Mouse (Mus musculus) heart, adult 2 months (tissue): ENCODE results near the gene Gpr55. TPM values are rescaled to one million over a fixed set of nuclear protein-coding genes. Genes with fewer than 3 reads are reported as not detected.

Experiments used
- DNase-seq, 2 experiments: peaks; one replicate each; pipeline ENCODE4 v3.0.0; 2021
- H3K27ac ChIP-seq: fragments of 200-600 bp; 2 replicates; pipeline ENCODE4 v1.8.1; 2022
- H3K27me3 ChIP-seq: fragments of 200-500 bp; 2 replicates; pipeline ENCODE4 v1.6.1; 2012; ENCODE audit warnings: mild to moderate bottlenecking, low read length, inconsistent platforms, mixed read lengths; ENCODE audit not compliant: control insufficient read depth, insufficient read depth
- H3K36me3 ChIP-seq: fragments of 200-500 bp; 2 replicates; pipeline ENCODE4 v1.6.1; 2012; ENCODE audit warnings: low read length, inconsistent platforms; ENCODE audit not compliant: control insufficient read depth, insufficient read depth
- H3K4me1 ChIP-seq: fragments of 200-500 bp; 2 replicates; pipeline ENCODE4 v1.6.1; 2011; ENCODE audit warnings: low read length; ENCODE audit not compliant: control insufficient read depth, insufficient read depth
- H3K4me3 ChIP-seq: fragments of 200-600 bp; 2 replicates; pipeline ENCODE4 v1.8.1; 2022
- H3K79me2 ChIP-seq: fragments of 200-500 bp; replicated peaks from 2 replicates; pipeline ENCODE4 v1.6.1; 2012; ENCODE audit warnings: mild to moderate bottlenecking, inconsistent platforms, low read length, moderate library complexity, mixed read lengths; ENCODE audit not compliant: control insufficient read depth, insufficient read depth
- H3K9ac ChIP-seq: fragments of 200-500 bp; 2 replicates; pipeline ENCODE4 v1.6.1; 2012; ENCODE audit warnings: low read depth, mild to moderate bottlenecking, control low read depth, inconsistent platforms, low read length, mixed read lengths
- CTCF ChIP-seq: fragments of 200-600 bp; IDR thresholded peaks from 2 replicates; pipeline ENCODE4 v1.8.1; 2022; ENCODE audit warnings: antibody characterized with exemption, mild to moderate bottlenecking, moderate library complexity
- EP300 ChIP-seq: fragments of 200-500 bp; IDR thresholded peaks from 2 replicates; pipeline ENCODE4 v1.6.1; 2011; ENCODE audit warnings: low read depth, low read length, control low read depth; ENCODE audit not compliant: insufficient read depth
- POLR2A ChIP-seq: fragments of 200-500 bp; IDR thresholded peaks from 2 replicates; pipeline ENCODE4 v1.6.1; 2011; ENCODE audit warnings: mild to moderate bottlenecking, low read depth, low read length, control low read depth; ENCODE audit not compliant: insufficient read depth
- WGBS: fragments of 180-500 bp; shearing (Covaris S2); methylation state at CpG from one replicate; pipeline ENCODE4 v1.1.7; 2018; 5-methylcytosine and 5-hydroxymethylcytosine counted together
- intact Hi-C: fragments of 180-260 bp; cut with DNase I; formaldehyde crosslinking; loops from one replicate; pipeline ENCODE4 v1.15.1; 2025
- polyA plus RNA-seq: library from polyadenylated mRNA; depleted of rRNA; stranded (reverse); fragments of >200 nt; gene quantifications from 2 replicates; pipeline ENCODE4 v1.2.3, GENCODE M21; 2012
- total RNA-seq, 2 experiments: library from RNA; stranded (reverse); gene quantifications; 2 replicates each; pipeline ENCODE4 v1.2.3; 2021

The Gpr55 gene
- total and polyA plus RNA-seq, 3 experiments: not detected

DNA sequence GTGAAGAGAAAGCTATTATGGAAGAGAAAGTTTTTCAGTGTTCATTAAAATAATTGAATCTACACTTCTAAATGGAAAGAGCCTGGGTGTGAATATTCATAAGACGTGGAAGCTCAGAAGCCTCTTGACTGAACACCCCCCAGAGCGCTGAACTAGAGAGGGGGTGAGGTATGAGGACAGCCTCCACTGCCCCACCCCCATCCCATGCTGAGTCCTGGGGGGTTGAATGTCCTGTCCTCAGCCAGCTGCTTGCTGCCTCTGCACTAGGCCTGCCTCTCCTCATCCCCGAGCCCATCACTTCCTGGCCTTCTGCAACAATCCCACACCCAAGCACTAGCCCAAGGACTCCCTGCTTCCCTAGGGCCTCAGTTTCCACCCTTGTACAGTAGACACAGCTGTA is 5.0 kb upstream of the Gpr55 start:
- H3K9ac ChIP-seq: no peak overlapping the region
- H3K4me1 ChIP-seq: no peaks in the 10 kb centered on the region
- no peak for DNase-seq
- intact Hi-C loops: no loop called here
- no peak overlapping the region for H3K4me3 ChIP-seq
- H3K27me3 ChIP-seq: no peaks in the 10 kb centered on the region
- TF ChIP-seq POLR2A (no peak), CTCF (no peak)
- no peak overlapping the region for H3K27ac ChIP-seq
- no peaks in the 10 kb centered on the region for H3K79me2 ChIP-seq
- 80% methylated on average over 3 of the region's 3 CpGs for WGBS
- H3K36me3 ChIP-seq: no peaks in the 10 kb centered on the region

DNA sequence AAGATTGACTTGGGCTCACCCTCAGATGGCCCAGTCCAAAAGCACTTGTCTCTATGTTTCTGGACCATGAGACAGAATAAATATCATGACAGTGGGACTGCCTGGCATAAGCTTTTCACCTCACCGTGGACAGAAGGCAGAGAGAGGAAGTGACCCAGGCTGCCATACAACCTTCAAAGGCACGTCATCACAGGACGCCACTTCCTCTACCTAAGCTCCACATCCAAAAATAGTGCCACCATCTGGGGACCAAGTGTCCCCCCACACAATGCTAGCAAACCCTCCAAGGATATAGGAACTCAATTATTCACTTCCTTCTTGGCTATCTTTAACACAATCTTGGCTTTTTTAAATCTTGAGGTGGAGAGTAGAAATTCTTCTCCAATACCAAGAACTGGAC is 1.3 kb upstream of the Gpr55 start:
- Histone ChIP-seq H3K27me3 (no peaks in the 10 kb centered on the region), H3K4me1 (no peaks in the 10 kb centered on the region), H3K4me3 (no peak overlapping the region), H3K79me2 (no peaks in the 10 kb centered on the region), H3K27ac (no peak overlapping the region), H3K9ac (no peak overlapping the region), H3K36me3 (no peaks in the 10 kb centered on the region)
- no peak for DNase-seq
- intact Hi-C loops: no loop called here
- no peak for TF ChIP-seq POLR2A
- WGBS: 43% methylated on average over 3 of the region's 3 CpGs

DNA sequence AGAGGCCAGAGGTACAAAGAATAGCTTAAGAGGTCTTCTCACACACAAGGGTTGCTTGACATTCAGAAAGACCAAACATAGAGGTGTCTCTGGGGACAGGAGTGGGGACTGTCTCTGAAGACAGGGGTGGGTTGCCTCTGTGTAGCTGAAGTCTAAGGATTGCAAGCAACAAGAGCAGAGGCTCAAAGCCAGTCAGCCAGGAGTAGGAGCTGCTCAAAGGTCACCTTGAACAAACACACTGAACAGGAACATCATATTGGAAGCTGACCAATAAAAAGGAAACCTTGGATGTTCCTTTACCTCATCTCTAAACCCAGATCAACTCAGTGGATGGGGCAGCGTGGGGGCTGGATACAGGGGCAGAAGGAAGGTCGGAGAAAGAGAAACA is 924 bp downstream of the Gpr55 start:
- H3K4me1 ChIP-seq: no peaks in the 10 kb centered on the region
- H3K36me3 ChIP-seq: no peaks in the 10 kb centered on the region
- no peaks in the 10 kb centered on the region for H3K79me2 ChIP-seq
- no peak for DNase-seq
- WGBS: 72% methylated on average over 2 of the region's 2 CpGs
- no peak overlapping the region for H3K4me3 ChIP-seq
- TF ChIP-seq CTCF (no peak), POLR2A (no peak), EP300 (no peak)
- no peak overlapping the region for H3K27ac ChIP-seq
- intact Hi-C loops: no loop called here
- H3K9ac ChIP-seq: no peak overlapping the region
- H3K27me3 ChIP-seq: no peaks in the 10 kb centered on the region

DNA sequence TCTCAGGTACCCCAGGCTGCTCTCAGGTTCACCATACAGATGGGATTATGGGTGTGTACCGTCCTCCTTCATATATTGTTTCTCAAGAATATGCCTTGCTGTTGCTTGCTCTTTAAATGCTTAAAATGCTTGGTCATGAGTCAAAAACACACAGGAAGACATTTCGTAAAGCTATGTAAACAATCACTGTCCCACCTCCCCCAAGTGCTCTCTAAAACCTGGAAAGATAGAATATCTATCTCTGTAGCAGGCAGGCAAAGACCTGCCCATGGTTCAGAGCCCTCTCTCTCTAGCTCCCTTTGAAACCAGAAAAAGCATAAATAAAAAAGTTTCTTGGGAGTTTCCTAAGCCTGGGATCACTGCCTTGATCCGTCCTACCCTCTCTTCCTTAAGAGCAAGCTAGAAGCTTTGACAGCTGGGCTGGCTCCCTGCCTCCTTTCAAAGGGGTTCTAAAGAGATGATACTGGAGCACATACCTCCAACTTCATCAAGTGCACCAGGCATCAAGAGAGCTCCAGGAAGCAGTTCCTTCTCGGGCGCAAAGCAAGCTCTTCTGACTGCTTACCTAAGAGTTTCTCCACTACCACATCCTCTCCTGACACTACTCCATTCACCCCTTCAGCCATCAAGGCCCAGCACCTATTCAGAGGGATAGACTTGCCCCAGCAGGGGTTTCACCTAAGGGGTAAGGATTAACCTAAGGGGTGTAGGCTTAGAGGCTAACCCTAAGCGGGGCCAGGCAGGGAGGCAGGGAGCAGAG is 1.5 kb downstream of the Gpr55 start:
- Histone ChIP-seq H3K4me1 (no peaks in the 10 kb centered on the region), H3K4me3 (no peak overlapping the region), H3K27ac (no peak overlapping the region), H3K9ac (no peak overlapping the region), H3K79me2 (no peaks in the 10 kb centered on the region), H3K27me3 (no peaks in the 10 kb centered on the region), H3K36me3 (no peaks in the 10 kb centered on the region)
- DNase-seq: no peak
- WGBS: 66% methylated on average over 6 of the region's 6 CpGs
- TF ChIP-seq CTCF: no peak
- TF ChIP-seq EP300: no peak
- TF ChIP-seq POLR2A: no peak
- intact Hi-C loops: no loop called here

DNA sequence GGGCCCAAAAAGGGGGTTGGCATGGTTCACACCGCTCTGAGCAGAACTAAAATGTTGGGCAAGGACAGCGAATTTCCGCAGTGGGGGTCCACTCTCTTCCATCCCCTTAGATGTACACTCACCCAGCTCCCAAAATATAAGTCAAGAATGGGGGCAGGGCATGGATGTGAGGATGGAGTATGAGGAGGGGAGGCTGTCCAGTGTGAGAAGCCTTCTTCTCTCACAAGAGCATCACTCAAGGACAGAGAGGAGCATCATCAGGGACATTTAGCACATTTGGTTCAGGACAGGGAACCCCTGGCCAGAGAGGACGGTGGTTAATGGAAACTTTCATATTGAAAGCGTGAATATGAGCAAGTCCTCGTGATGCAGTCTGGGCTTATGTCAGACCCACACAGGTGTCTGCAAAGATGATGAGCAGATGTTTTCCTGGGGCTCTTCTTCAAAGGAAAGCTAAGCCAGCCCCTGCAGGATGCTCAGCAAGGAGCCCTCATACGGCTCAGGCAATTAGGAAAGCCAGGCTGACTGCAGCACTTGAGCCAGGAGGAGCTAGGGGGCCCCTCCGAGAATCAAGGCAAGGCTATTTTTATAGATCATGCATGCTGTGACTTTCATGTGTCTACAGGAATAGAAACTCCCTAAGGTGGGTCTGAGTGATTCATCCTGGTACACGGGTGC is 2.7 kb downstream of the Gpr55 start:
- H3K4me1 ChIP-seq: peaks cover 3% of the 10 kb centered on the region; the same call in 1 of the 2 replicates
- no peak overlapping the region for H3K9ac ChIP-seq
- TF ChIP-seq EP300 (no peak), CTCF (no peak), POLR2A (no peak)
- H3K4me3 ChIP-seq: no peak overlapping the region
- H3K79me2 ChIP-seq: no peaks in the 10 kb centered on the region
- WGBS: 53% methylated on average over 9 of the region's 9 CpGs
- no peaks in the 10 kb centered on the region for H3K27me3 ChIP-seq
- H3K27ac ChIP-seq: no peak overlapping the region
- DNase-seq: no peak
- H3K36me3 ChIP-seq: no peaks in the 10 kb centered on the region
- intact Hi-C loops: no loop called here

DNA sequence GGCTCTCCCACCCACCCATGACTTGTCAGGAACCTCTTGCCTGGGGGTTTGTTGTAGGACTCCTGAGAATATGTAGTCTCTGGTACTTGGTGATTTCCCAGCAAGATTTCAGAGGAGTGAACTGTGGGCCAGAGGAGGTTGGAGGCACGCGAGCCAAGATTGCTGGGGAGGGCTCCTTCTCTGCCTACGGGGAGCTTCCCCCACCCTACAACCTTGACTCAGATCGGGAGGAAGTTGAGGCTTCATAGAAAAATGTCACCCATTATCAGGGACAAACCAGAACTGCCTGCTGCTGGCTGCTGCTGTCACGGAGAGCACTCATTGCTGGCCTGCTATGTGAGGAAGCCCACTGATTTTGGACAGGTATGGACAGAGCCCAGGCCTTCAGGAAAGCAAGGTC is 3.5 kb downstream of the Gpr55 start:
- Histone ChIP-seq H3K27me3 (no peaks in the 10 kb centered on the region), H3K4me3 (no peak overlapping the region), H3K79me2 (no peaks in the 10 kb centered on the region), H3K36me3 (no peaks in the 10 kb centered on the region), H3K27ac (no peak overlapping the region), H3K9ac (no peak overlapping the region), H3K4me1 (peaks cover 3% of the 10 kb centered on the region; the same call in 1 of the 2 replicates)
- TF ChIP-seq POLR2A (no peak), EP300 (no peak), CTCF (no peak)
- WGBS: 44% methylated on average over 5 of the region's 5 CpGs
- intact Hi-C loops: no loop called here
- no peak for DNase-seq
